Mouse (Mus musculus) heart, postnatal 0 days (tissue): ENCODE measurements at regions not wholly inside any gene's neighbourhood (a gene's known extent, or its start where the extent isn't known, plus 50 kb on each side); places are given as distances from the start of the nearest gene placed in this dataset.

ENCODE experiments used
- CTCF ChIP-seq: IDR thresholded peaks from 2 replicates; pipeline ENCODE4 v1.5.1; 2016; ENCODE audit warnings: antibody characterized with exemption, control low read depth, low read depth
- EP300 ChIP-seq: IDR thresholded peaks from 2 replicates; pipeline ENCODE4 v1.6.1; 2016; ENCODE audit warnings: antibody characterized with exemption, low read depth

GRCm38 (mm10) chr10:17561466-17561865 lies 161.6 kb upstream of the Cited2 start:
- no peak for TF ChIP-seq CTCF
- no peak for TF ChIP-seq EP300
